Mouse (Mus musculus): Measurements from ENCODE around the gene Fkbp15. TPM values are rescaled to one million over a fixed set of nuclear protein-coding genes. Genes with fewer than 3 reads are reported as not detected.

The Fkbp15 gene
- total and polyA plus RNA-seq, 3 experiments, result 16.7 to 60.9 (median 60.0) TPM

GRCm38 (mm10) chr4:62318294-62318693 lies 42.1 kb downstream of the Fkbp15 start:
- DNase-seq (ENCODE audit: low spot score) (no peak), ATAC-seq (ENCODE audit: extremely low read depth, insufficient number of reproducible peaks, low FRiP score, poor library complexity, severe bottlenecking) (no peak)
- H3K4me3 ChIP-seq (ENCODE audit: low read depth, low read length), result no peak overlapping the region
- no peaks in the 10 kb centered on the region for H3K9me3 ChIP-seq (replicated peaks)
- TF ChIP-seq CTCF (IDR thresholded peaks at IDR 0.05; ENCODE audit: low read depth, low read length) (no peak), GATA1 (IDR thresholded peaks at IDR 0.05; ENCODE audit: borderline replicate concordance, low read length) (no peak), GATA2 (IDR thresholded peaks at IDR 0.05; ENCODE audit: borderline replicate concordance, low read depth, low read length) (no peak), TAL1 (conservative IDR thresholded peaks at IDR 0.05; ENCODE audit: low read depth, low read length) (no peak), POLR2AphosphoS5 (IDR thresholded peaks at IDR 0.05; ENCODE audit: insufficient replicate concordance, low read depth, low read length) (no peak)
- H3K4me1 ChIP-seq (ENCODE audit: insufficient read depth, low read depth, low read length), result peaks cover 9% of the 10 kb centered on the region
- no peaks in the 10 kb centered on the region for H3K27me3 ChIP-seq (ENCODE audit: insufficient read depth, low read length)
- peaks cover 90% of the 10 kb centered on the region for H3K36me3 ChIP-seq (replicated peaks)

GRCm38 (mm10) chr4:62316456-62316855 lies 43.9 kb downstream of the Fkbp15 start:
- no peak for TF ChIP-seq TAL1 (conservative IDR thresholded peaks at IDR 0.05; ENCODE audit: low read depth, low read length)
- TF ChIP-seq POLR2AphosphoS5 (IDR thresholded peaks at IDR 0.05; ENCODE audit: insufficient replicate concordance, low read depth, low read length), result no peak
- no peak for TF ChIP-seq GATA2 (IDR thresholded peaks at IDR 0.05; ENCODE audit: borderline replicate concordance, low read depth, low read length)
- no peak for TF ChIP-seq CTCF (IDR thresholded peaks at IDR 0.05; ENCODE audit: low read depth, low read length)
- no peak for TF ChIP-seq GATA1 (IDR thresholded peaks at IDR 0.05; ENCODE audit: borderline replicate concordance, low read length)
- Histone ChIP-seq H3K4me3 (ENCODE audit: low read depth, low read length) (no peak overlapping the region), H3K4me1 (ENCODE audit: insufficient read depth, low read depth, low read length) (peaks cover 3% of the 10 kb centered on the region), H3K9me3 (replicated peaks) (no peaks in the 10 kb centered on the region), H3K36me3 (replicated peaks) (peaks cover 89% of the 10 kb centered on the region), H3K27me3 (ENCODE audit: insufficient read depth, low read length) (no peaks in the 10 kb centered on the region)
- DNase-seq (ENCODE audit: low spot score) (no peak), ATAC-seq (ENCODE audit: extremely low read depth, insufficient number of reproducible peaks, low FRiP score, poor library complexity, severe bottlenecking) (no peak)

GRCm38 (mm10) chr4:62314516-62314915 lies 45.8 kb downstream of the Fkbp15 start:
- Histone ChIP-seq H3K36me3 (replicated peaks) (peaks cover 76% of the 10 kb centered on the region), H3K4me3 (ENCODE audit: low read depth, low read length) (no peak overlapping the region), H3K27me3 (ENCODE audit: insufficient read depth, low read length) (no peaks in the 10 kb centered on the region), H3K4me1 (ENCODE audit: insufficient read depth, low read depth, low read length) (peaks cover 3% of the 10 kb centered on the region), H3K9me3 (replicated peaks) (no peaks in the 10 kb centered on the region)
- TF ChIP-seq GATA2 (IDR thresholded peaks at IDR 0.05; ENCODE audit: borderline replicate concordance, low read depth, low read length) (no peak), CTCF (IDR thresholded peaks at IDR 0.05; ENCODE audit: low read depth, low read length) (no peak), TAL1 (conservative IDR thresholded peaks at IDR 0.05; ENCODE audit: low read depth, low read length) (no peak), POLR2AphosphoS5 (IDR thresholded peaks at IDR 0.05; ENCODE audit: insufficient replicate concordance, low read depth, low read length) (no peak), GATA1 (IDR thresholded peaks at IDR 0.05; ENCODE audit: borderline replicate concordance, low read length) (no peak)
- no peak for ATAC-seq (ENCODE audit: extremely low read depth, insufficient number of reproducible peaks, low FRiP score, poor library complexity, severe bottlenecking)
- no peak for DNase-seq (ENCODE audit: low spot score)

GRCm38 (mm10) chr4:62313641-62314211 lies 46.6 kb downstream of the Fkbp15 start:
- Histone ChIP-seq H3K4me3 (ENCODE audit: low read depth, low read length) (no peak overlapping the region), H3K27me3 (ENCODE audit: insufficient read depth, low read length) (no peaks in the 10 kb centered on the region), H3K36me3 (replicated peaks) (peaks cover 68% of the 10 kb centered on the region), H3K9me3 (replicated peaks) (no peaks in the 10 kb centered on the region), H3K4me1 (ENCODE audit: insufficient read depth, low read depth, low read length) (peaks cover 3% of the 10 kb centered on the region)
- ATAC-seq (ENCODE audit: extremely low read depth, insufficient number of reproducible peaks, low FRiP score, poor library complexity, severe bottlenecking) (no peak), DNase-seq (ENCODE audit: low spot score) (no peak)
- TF ChIP-seq POLR2AphosphoS5 (IDR thresholded peaks at IDR 0.05; ENCODE audit: insufficient replicate concordance, low read depth, low read length) (no peak), GATA1 (IDR thresholded peaks at IDR 0.05; ENCODE audit: borderline replicate concordance, low read length) (no peak), TAL1 (conservative IDR thresholded peaks at IDR 0.05; ENCODE audit: low read depth, low read length) (no peak), GATA2 (IDR thresholded peaks at IDR 0.05; ENCODE audit: borderline replicate concordance, low read depth, low read length) (no peak), CTCF (IDR thresholded peaks at IDR 0.05; ENCODE audit: low read depth, low read length) (no peak)

- ATAC-seq (ENCODE audit: extremely low read depth, insufficient number of reproducible peaks, low FRiP score, poor library complexity, severe bottlenecking) (no peak), DNase-seq (ENCODE audit: low spot score) (no peak)
- no peak overlapping the region for H3K4me3 ChIP-seq (ENCODE audit: low read depth, low read length)
- no peak for TF ChIP-seq CTCF (IDR thresholded peaks at IDR 0.05; ENCODE audit: low read depth, low read length)
- TF ChIP-seq GATA2 (IDR thresholded peaks at IDR 0.05; ENCODE audit: borderline replicate concordance, low read depth, low read length), result no peak
- H3K27me3 ChIP-seq (ENCODE audit: insufficient read depth, low read length), result no peaks in the 10 kb centered on the region
- H3K9me3 ChIP-seq (replicated peaks), result no peaks in the 10 kb centered on the region
- H3K4me1 ChIP-seq (ENCODE audit: insufficient read depth, low read depth, low read length), result peaks cover 3% of the 10 kb centered on the region
- peaks cover 68% of the 10 kb centered on the region for H3K36me3 ChIP-seq (replicated peaks)
Observed at GRCm38 (mm10) chr4:62312821-62313220, 47.5 kb downstream of the Fkbp15 start.

GRCm38 (mm10) chr4:62308406-62308805 lies 51.9 kb downstream of the Fkbp15 start:
- no peak for ATAC-seq (ENCODE audit: extremely low read depth, insufficient number of reproducible peaks, low FRiP score, poor library complexity, severe bottlenecking)
- H3K36me3 ChIP-seq (replicated peaks), result peaks cover 76% of the 10 kb centered on the region
- no peak overlapping the region for H3K4me3 ChIP-seq (ENCODE audit: low read depth, low read length)

More at GRCm38 (mm10) chr4:62308406-62308805, 51.9 kb downstream of the Fkbp15 start:
- TF ChIP-seq CTCF (IDR thresholded peaks at IDR 0.05; ENCODE audit: low read depth, low read length), result no peak
- TF ChIP-seq POLR2AphosphoS5 (IDR thresholded peaks at IDR 0.05; ENCODE audit: insufficient replicate concordance, low read depth, low read length), result no peak
- TF ChIP-seq TAL1 (conservative IDR thresholded peaks at IDR 0.05; ENCODE audit: low read depth, low read length), result no peak
- no peak for TF ChIP-seq GATA2 (IDR thresholded peaks at IDR 0.05; ENCODE audit: borderline replicate concordance, low read depth, low read length)
- no peak for TF ChIP-seq GATA1 (IDR thresholded peaks at IDR 0.05; ENCODE audit: borderline replicate concordance, low read length)
- H3K9me3 ChIP-seq (replicated peaks), result no peaks in the 10 kb centered on the region
- H3K4me1 ChIP-seq (ENCODE audit: insufficient read depth, low read depth, low read length), result no peaks in the 10 kb centered on the region
- no peak for DNase-seq (ENCODE audit: low spot score)
- no peaks in the 10 kb centered on the region for H3K27me3 ChIP-seq (ENCODE audit: insufficient read depth, low read length)
